Mouse (Mus musculus) heart, adult 10 weeks (tissue): ENCODE results near the gene Vmn1r2. TPM values are rescaled to one million over a fixed set of nuclear protein-coding genes. Genes with fewer than 3 reads are reported as not detected.

ENCODE experiments used
- polyA plus RNA-seq: library from polyadenylated mRNA; stranded (reverse); fragments of 350-450 nt; fragmentation: Illumina TruSeq; extraction: RNeasy Lipid Tissue Mini Kit (QIAGEN cat#74804); gene quantifications from one replicate; pipeline ENCODE4 v1.2.3, GENCODE M21; 2014; ENCODE audit warnings: low read depth, low replicate concordance

Vmn1r2 gene
- not detected for polyA plus RNA-seq

DNA sequence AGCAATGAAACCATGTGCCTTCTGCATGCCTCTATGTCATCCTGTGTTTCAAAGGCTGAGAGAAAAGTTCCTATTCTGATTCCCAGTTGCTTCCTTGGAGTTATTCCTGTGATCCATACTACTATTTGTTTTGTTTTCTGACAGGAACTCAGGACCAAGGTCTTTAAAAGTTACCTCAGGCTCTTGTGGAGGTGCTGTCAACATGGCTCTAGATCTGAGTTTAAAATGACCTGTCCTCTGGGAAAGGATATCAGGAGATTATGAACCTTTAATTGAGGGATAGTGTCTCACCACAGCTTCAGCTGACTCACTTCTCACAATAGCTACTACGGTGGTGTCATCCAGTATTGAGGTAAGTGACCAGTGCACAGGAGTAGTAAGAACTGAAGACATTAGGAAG, at the start of gene Vmn1r2:
Gene Vmn1r2, plus strand, starts transcription at position 301 of the 400 bp plus-strand sequence.

GRCm38 (mm10) chr4:3185258-3185657, 18.1 kb downstream of the Vmn1r2 start, which contains the start of gene Vmn1r3:
TSS of gene Vmn1r3 (minus strand) at chr4:3185358.

Other genes with a start within 250 kb of the Vmn1r2 start
- not detected for gene Vmn1r3, start 18.0 kb downstream of the Vmn1r2 start, polyA plus RNA-seq